Mouse (Mus musculus) stomach, postnatal 0 days (tissue): ENCODE measurements at regions not wholly inside any gene's neighbourhood (a gene's known extent, or its start where the extent isn't known, plus 50 kb on each side); places are given as distances from the start of the nearest gene placed in this dataset.

Source experiments
- CTCF ChIP-seq: IDR thresholded peaks from 2 replicates; pipeline ENCODE4 v1.5.1; 2016; ENCODE audit warnings: antibody characterized with exemption, low read depth, mild to moderate bottlenecking, moderate library complexity
- EP300 ChIP-seq: optimal IDR thresholded peaks from 2 replicates; pipeline ENCODE3; 2016; ENCODE audit warnings: antibody characterized with exemption

GRCm38 (mm10) chr2:93115303-93115702 lies 69.3 kb upstream of the Prdm11 start:
- TF ChIP-seq EP300 (no peak), CTCF (no peak)
